Mouse (Mus musculus) ES-E14 (cell line): ENCODE data around the gene Abhd17b.

Source experiments
- ZC3H11A ChIP-seq: IDR thresholded peaks from 2 replicates; pipeline ENCODE4 v1.6.1; 2012; ENCODE audit warnings: low read depth, mild to moderate bottlenecking, inconsistent platforms, low read length, borderline replicate concordance
- ZNF384 ChIP-seq: IDR thresholded peaks from 2 replicates; pipeline ENCODE4 v1.6.1; 2012; ENCODE audit warnings: low read depth, low read length, inconsistent platforms

DNA sequence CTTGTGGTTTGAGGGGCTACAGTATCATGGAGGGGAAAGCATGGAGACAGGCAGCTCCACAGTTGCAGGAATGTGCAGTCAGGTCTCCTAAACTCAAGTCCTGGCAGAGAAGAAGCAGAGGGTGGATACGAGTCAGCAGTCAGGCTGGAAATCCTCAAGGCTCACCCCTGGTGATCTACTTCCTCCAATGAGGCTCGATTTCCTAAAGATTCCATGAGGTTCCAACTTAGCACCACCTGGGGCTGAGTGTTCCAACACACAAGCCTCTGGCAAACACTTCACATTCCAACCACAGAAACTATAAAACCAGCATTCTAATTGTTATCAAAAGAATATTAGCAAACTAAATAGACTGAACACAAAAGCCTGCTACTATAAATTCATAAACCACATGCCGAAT is 16.1 kb upstream of the Abhd17b start:
- TF ChIP-seq ZC3H11A (no peak), ZNF384 (no peak)
